Mouse (Mus musculus): ENCODE data around the gene Zfr2. TPM values are rescaled to one million over a fixed set of nuclear protein-coding genes. Genes with fewer than 3 reads are reported as not detected.
A peak's percentile ranks its signal among the peaks of the same experiment; 100 is the strongest.

The Zfr2 gene
- polyA plus RNA-seq, 1 experiment from 2014 or later, result 11.6 TPM

DNA sequence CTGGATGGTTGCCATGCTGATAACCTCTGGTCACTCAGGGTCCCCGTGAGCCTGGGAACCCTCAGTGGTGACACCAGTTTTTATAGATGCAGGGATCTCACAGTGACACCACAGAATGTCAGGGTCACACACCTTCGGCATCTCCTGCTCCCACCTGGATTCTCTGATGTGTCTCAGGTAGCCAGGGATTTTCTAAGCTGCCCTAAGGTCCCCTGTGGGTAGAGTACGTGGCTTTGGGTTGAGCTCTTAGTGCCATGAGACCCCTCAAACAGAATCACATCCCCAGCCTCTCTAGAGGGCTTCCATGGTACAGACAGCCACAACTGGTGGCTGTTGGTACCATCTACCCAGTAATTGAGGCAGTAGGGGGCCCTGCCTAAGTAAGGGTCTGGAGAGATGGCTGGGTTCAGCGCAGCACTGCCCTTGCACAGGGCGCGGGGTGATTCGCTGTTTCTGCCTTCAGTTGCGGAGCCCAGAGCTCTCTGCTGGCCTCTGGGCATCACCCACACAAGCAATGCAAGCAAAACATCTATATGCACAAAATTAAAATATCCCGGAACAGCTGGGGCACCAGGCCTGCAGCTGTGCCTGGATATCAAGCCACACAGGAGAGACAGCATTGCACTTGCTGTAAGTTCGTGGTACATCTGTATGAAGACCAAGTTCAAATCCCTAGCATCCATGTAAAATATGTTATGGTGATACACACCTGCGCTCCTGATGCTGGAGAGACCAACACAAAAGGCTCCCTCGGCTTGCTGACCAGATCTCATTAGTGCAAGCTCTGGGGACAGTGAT lies 3.7 kb downstream of the Zfr2 start:
- Histone ChIP-seq H3K4me3 (no peak overlapping the region), H3K4me2 (replicated peaks) (no peak overlapping the region), H3K36me3 (peaks cover 5% of the 10 kb centered on the region), H3K9me3 (no peaks in the 10 kb centered on the region), H3K27ac (no peak overlapping the region), H3K4me1 (peaks cover 24% of the 10 kb centered on the region), H3K27me3 (peaks cover 61% of the 10 kb centered on the region), H3K9ac (no peak overlapping the region)
- no peak for ATAC-seq (ENCODE audit: low FRiP score, low read depth)
- WGBS, result 86% methylated on average over 12 of the region's 12 CpGs

DNA sequence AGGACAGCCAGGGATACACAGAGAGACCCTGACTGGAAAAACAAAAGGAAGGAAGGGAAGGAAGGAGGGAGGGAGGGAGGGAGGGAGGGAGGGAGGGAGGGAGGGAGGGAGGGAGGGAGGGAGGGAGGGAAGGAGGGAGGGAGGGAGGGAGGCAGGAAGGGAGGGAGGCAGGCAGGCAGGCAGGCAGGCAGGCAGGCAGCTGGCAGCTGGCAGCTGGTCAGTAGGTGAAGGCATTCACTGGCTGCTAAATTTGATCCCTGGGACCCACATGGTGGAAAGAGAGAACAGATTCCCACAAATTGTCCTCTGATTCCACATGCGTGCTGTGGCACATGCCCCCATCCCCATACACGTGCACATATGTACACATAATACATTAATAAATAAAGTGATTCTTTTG lies 5.7 kb downstream of the Zfr2 start:
- H3K9me3 ChIP-seq, result no peaks in the 10 kb centered on the region
- no peak overlapping the region for H3K9ac ChIP-seq
- peaks cover 5% of the 10 kb centered on the region for H3K36me3 ChIP-seq
- no peak overlapping the region for H3K27ac ChIP-seq
- H3K4me1 ChIP-seq, result peaks cover 20% of the 10 kb centered on the region
- no peak overlapping the region for H3K4me3 ChIP-seq
- no peak overlapping the region for H3K4me2 ChIP-seq (replicated peaks)
- H3K27me3 ChIP-seq, result peaks cover 65% of the 10 kb centered on the region
- ATAC-seq (ENCODE audit: low FRiP score, low read depth), result no peak
- WGBS, result 69% methylated on average over 2 of the region's 2 CpGs

DNA sequence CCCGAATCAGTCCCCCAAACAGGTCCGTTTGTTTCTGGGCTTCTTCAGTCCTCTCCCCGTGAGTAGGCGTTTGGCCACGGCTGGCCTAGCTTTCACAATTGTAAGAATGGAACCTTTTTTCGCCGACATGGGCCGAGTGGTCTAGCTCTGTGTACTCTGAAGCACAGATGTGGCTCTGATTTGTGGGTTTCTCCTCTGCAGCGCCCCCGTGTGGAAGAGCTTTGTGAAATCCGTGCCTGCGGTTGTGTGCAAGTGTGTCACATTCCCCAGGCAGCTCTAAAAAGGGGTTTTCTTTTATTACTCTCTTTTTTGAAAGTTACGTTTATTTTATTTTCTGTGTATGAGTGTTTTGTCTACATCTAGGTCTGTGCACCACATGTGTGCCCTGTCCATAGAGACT lies 7.9 kb downstream of the Zfr2 start:
- H3K36me3 ChIP-seq, result peaks cover 5% of the 10 kb centered on the region
- H3K4me1 ChIP-seq, result peaks cover 24% of the 10 kb centered on the region
- H3K27me3 ChIP-seq, result peaks cover 74% of the 10 kb centered on the region
- no peak overlapping the region for H3K9ac ChIP-seq
- H3K9me3 ChIP-seq, result no peaks in the 10 kb centered on the region
- H3K27ac ChIP-seq, result no peak overlapping the region
- no peak overlapping the region for H3K4me3 ChIP-seq
- no peak for ATAC-seq (ENCODE audit: low FRiP score, low read depth)
- 22% methylated on average over 13 of the region's 13 CpGs for WGBS
- no peak overlapping the region for H3K4me2 ChIP-seq (replicated peaks)

DNA sequence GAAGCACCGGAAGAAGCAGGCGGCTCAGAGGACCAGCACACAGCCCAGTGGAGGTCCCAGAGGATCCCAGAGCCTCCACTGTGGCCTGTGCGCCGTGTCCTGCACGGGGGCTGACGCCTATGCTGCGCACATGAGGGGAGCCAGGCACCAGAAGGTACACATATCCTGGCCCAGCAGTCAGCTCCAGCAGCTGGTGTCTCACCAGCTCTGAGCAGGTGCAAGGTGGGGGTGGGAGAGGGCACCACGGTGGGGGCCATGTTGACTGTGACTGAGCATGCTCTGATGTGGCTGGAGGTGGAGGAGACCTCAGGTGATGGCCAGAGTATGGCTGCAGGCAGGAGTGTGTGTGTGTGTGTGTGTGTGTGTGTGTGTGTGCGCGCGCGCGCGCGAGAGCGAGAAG lies 9.1 kb downstream of the Zfr2 start:
- ATAC-seq (ENCODE audit: low FRiP score, low read depth), result no peak
- no peak overlapping the region for H3K9ac ChIP-seq
- no peaks in the 10 kb centered on the region for H3K9me3 ChIP-seq
- H3K4me1 ChIP-seq, result peaks cover 24% of the 10 kb centered on the region
- H3K36me3 ChIP-seq, result peaks cover 5% of the 10 kb centered on the region
- no peak overlapping the region for H3K27ac ChIP-seq
- no peak overlapping the region for H3K4me3 ChIP-seq
- 88% methylated on average over 16 of the region's 16 CpGs for WGBS
- H3K27me3 ChIP-seq, result peaks cover 70% of the 10 kb centered on the region
- H3K4me2 ChIP-seq (replicated peaks), result no peak overlapping the region

DNA sequence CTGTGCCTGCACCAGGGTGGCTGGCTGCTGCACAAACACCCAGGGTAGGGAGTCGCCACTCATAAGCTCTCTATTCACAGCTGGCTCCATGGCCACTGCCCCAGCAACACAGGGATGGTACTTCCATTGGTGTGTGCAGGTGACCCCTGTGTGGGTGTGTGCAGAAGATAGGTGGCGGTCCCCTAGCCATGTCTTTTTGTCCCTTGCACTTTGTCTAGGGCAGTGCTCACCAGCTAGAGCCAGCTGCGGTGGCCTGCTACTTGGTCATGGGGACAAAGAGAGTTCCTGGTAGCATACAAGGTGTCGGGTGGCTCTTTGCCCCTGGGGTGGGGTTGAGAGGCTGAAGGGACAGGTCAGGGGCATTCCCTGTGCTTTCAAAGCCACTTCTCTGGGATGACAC lies 11.2 kb downstream of the Zfr2 start:
- H3K4me3 ChIP-seq, result no peak overlapping the region
- H3K27ac ChIP-seq, result no peak overlapping the region
- H3K4me2 ChIP-seq (replicated peaks), result no peak overlapping the region
- 82% methylated on average over 4 of the region's 4 CpGs for WGBS
- H3K36me3 ChIP-seq, result peaks cover 10% of the 10 kb centered on the region
- H3K9ac ChIP-seq, result no peak overlapping the region
- H3K9me3 ChIP-seq, result no peaks in the 10 kb centered on the region
- no peak for ATAC-seq (ENCODE audit: low FRiP score, low read depth)
- peaks cover 51% of the 10 kb centered on the region for H3K27me3 ChIP-seq
- H3K4me1 ChIP-seq, result peaks cover 17% of the 10 kb centered on the region; the same call in 1 of the 2 replicates

DNA sequence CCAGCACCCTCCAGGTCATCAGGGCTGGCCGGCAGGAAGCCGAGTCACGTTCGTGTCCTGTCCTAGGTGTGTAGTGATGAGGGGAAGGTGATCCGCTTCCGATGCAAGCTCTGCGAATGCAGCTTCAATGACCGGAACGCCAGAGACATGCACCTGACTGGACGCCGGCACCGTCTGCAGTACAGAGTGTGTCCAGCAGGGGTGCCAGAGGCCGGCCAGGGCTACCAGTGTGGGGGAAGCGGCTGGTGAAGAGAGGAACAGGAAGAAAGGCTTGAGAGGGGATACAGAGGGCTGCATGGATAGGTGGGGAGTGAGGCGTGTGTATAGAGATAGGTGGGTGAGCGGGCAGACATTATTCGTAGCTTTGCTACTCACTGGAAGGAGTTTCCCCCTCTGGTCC lies 11.6 kb downstream of the Zfr2 start:
- peaks cover 46% of the 10 kb centered on the region for H3K27me3 ChIP-seq
- no peak overlapping the region for H3K4me2 ChIP-seq (replicated peaks)
- H3K36me3 ChIP-seq, result peaks cover 12% of the 10 kb centered on the region
- H3K4me3 ChIP-seq, result no peak overlapping the region
- peaks cover 14% of the 10 kb centered on the region; the same call in 1 of the 2 replicates for H3K4me1 ChIP-seq
- no peak overlapping the region for H3K27ac ChIP-seq
- WGBS, result 14% methylated on average over 17 of the region's 17 CpGs
- no peak overlapping the region for H3K9ac ChIP-seq
- 0 out of 2 replicates have a peak, but pooled peaks have one; percentile 49 for ATAC-seq (ENCODE audit: low FRiP score, low read depth)
- H3K9me3 ChIP-seq, result no peaks in the 10 kb centered on the region

DNA sequence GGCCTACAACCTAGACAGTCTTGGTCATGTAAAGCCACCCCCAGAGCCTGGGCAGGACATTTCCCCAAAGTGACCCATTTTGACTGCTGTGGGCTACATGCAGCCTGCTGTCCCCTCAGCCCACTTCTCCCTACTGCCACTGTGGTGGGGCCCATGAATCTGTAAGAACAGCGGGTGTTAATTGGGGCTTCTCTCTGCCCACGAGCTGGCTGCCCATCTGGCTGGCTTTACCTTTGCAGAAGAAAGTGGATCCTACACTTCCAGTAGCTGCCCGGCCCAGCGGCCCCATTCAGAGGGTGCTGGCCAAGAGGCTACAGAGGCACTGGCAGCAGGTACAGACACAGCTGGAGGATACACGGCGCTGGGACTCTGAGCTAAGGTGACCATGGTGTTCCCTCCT lies 12.2 kb downstream of the Zfr2 start:
- Histone ChIP-seq H3K4me1 (peaks cover 8% of the 10 kb centered on the region; the same call in 1 of the 2 replicates), H3K4me2 (replicated peaks) (no peak overlapping the region), H3K9me3 (no peaks in the 10 kb centered on the region), H3K9ac (no peak overlapping the region), H3K27me3 (peaks cover 40% of the 10 kb centered on the region), H3K4me3 (no peak overlapping the region), H3K36me3 (peaks cover 11% of the 10 kb centered on the region), H3K27ac (no peak overlapping the region)
- WGBS, result 86% methylated on average over 6 of the region's 6 CpGs
- no peak for ATAC-seq (ENCODE audit: low FRiP score, low read depth)

DNA sequence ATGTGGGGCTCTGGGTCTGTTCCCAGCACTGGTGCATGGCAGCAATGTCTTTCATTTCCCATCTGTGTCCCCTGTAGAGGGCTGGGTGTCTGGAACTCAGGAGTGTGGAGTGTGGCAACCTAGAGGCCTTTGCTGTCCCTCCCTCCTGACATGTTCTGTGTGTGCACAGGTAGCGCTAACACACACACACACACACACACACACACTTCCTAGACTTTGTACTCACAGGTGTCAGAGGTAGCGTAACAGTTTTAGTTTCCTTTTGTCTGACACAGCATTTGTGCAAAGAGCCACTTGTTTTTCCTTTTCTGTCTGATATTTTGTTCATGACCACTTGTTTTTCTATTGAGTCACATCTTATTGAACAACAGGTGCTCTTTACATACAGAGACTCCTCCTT lies 14.8 kb downstream of the Zfr2 start:
- no peak overlapping the region for H3K4me2 ChIP-seq (replicated peaks)
- no peak overlapping the region for H3K27ac ChIP-seq
- H3K36me3 ChIP-seq, result 0 out of 2 replicates have a peak, but pooled peaks cover 10% of the 10 kb centered on the region
- 87% methylated on average over 2 of the region's 2 CpGs for WGBS
- no peak overlapping the region for H3K4me3 ChIP-seq
- peaks cover 10% of the 10 kb centered on the region for H3K4me1 ChIP-seq
- H3K9me3 ChIP-seq, result no peaks in the 10 kb centered on the region
- no peak for ATAC-seq (ENCODE audit: low FRiP score, low read depth)
- H3K9ac ChIP-seq, result no peak overlapping the region
- peaks cover 43% of the 10 kb centered on the region for H3K27me3 ChIP-seq

DNA sequence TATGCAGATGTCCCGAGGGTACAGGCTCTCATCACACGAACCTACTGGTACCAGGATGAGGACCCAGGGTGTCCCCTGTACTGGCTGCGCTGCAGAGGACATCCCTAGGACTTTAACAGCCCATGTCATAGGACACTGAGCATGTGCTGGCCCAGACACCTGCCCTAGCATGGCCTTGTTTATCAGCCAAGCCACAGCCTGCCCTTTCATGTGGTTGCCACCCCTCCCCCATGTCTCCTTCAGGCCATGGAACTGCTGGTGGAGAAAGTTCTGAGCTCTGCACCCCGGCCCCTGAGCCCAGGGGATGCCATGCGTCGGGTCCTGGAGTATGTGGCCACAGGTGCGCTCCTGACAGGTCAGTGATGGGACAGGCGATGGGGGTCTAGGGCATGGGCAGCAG lies 16.5 kb downstream of the Zfr2 start:
- Histone ChIP-seq H3K27ac (no peak overlapping the region), H3K9ac (no peak overlapping the region), H3K27me3 (peaks cover 43% of the 10 kb centered on the region), H3K4me3 (no peak overlapping the region), H3K36me3 (0 out of 2 replicates have a peak, but pooled peaks cover 10% of the 10 kb centered on the region), H3K4me1 (peaks cover 15% of the 10 kb centered on the region), H3K4me2 (replicated peaks) (no peak overlapping the region), H3K9me3 (no peaks in the 10 kb centered on the region)
- ATAC-seq (ENCODE audit: low FRiP score, low read depth), result no peak
- WGBS, result 78% methylated on average over 8 of the region's 8 CpGs

DNA sequence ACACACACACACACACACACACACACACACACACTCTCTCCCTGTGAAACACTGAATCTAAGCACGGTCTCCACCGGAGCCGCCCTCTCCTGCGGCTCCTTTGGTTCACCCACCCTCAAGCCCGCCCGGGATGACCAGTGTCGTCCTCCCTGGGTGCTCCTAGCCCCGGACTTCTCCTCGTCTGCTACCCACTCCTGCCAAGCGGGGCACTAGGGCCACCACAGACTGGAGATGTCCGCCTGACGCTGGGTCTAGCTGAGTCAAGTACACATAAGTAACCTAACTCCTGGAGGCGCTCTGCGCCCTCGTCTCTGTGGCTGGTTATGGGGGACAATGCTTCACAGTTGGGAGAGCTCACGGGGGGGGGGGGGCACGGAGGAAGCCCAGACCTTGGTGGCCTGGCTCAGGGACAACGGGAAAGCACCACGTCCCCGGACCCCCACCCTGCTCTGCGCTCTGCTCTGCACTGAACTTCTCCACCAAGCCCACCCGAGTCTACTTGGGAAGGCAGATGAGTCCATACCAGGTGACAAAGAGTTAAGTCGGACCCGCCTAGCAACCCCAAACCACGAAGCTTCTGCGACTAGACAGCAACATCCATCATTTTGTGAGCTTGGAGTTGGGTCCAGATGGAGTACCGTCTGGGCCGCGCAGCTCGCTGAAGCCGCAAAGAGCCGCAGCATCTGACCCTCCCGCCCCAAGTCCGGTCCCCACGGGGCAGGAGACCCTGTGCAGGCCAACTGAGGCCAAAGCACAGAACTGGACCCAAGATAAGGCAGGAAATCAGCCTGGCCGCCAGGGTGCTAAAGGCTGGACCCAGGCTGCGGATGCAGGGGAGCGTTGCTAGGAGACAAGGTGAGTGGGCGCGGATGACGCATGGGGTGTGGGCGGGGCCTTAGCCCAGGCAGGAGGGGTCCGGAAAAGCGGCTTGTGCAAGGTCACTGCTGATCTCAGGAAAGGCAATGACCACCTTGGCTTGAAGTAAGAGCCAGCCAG lies 19.8 kb downstream of the Zfr2 start, which contains the start of gene Matk:
Matk (plus strand) TSS at position 512 of the 996 bp plus-strand sequence.
- Histone ChIP-seq H3K9ac (peak within 1 kb of the TSS; percentile 56), H3K9me3 (no peaks in the 10 kb centered on the region), H3K36me3 (0 out of 2 replicates have a peak, but pooled peaks cover 10% of the 10 kb centered on the region), H3K4me2 (replicated peaks) (peak within 1 kb of the TSS; percentile 56), H3K27ac (no peak within 1 kb of the TSS), H3K27me3 (peaks cover 74% of the 10 kb centered on the region), H3K4me3 (peak within 1 kb of the TSS; percentile 29), H3K4me1 (peaks cover 17% of the 10 kb centered on the region)
- ATAC-seq (ENCODE audit: low FRiP score, low read depth), result peak; percentile 35; the same call in 1 of the 2 replicates
- 12% methylated on average over 43 of the region's 44 CpGs for WGBS

DNA sequence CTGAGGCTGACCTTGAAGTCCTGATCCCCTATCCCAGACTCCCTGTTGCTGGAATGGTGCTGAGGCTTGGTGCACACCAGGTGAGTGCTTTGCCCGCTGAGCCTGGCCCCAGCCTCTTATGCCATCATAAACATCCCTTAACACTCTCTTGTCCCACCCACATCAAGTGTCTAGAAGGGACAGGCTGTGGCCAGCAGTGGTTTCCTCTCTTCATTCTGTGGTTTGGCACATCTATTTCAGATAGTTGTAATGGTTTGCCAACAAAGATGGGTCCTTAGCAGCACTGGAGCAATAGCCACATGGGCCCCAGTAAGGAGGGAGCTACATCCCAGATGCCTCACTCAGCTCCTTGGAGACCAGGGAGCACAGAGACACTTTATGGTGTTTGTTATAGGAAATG lies 21.9 kb downstream of the Zfr2 start:
- WGBS, result 56% methylated on average over 1 of the region's 1 CpGs
- Histone ChIP-seq H3K9ac (no peak overlapping the region), H3K36me3 (0 out of 2 replicates have a peak, but pooled peaks cover under 1% of the 10 kb centered on the region), H3K4me1 (peaks cover 24% of the 10 kb centered on the region), H3K27ac (no peak overlapping the region), H3K27me3 (peaks cover 96% of the 10 kb centered on the region), H3K4me3 (no peak overlapping the region), H3K4me2 (replicated peaks) (no peak overlapping the region), H3K9me3 (no peaks in the 10 kb centered on the region)
- no peak for ATAC-seq (ENCODE audit: low FRiP score, low read depth)
